Mouse (Mus musculus): ENCODE results near the gene Pnmt. TPM values are rescaled to one million over a fixed set of nuclear protein-coding genes. Genes with fewer than 3 reads are reported as not detected.

Gene Pnmt
- polyA plus RNA-seq, 1 experiment from 2014 or later = 3.2 TPM

DNA sequence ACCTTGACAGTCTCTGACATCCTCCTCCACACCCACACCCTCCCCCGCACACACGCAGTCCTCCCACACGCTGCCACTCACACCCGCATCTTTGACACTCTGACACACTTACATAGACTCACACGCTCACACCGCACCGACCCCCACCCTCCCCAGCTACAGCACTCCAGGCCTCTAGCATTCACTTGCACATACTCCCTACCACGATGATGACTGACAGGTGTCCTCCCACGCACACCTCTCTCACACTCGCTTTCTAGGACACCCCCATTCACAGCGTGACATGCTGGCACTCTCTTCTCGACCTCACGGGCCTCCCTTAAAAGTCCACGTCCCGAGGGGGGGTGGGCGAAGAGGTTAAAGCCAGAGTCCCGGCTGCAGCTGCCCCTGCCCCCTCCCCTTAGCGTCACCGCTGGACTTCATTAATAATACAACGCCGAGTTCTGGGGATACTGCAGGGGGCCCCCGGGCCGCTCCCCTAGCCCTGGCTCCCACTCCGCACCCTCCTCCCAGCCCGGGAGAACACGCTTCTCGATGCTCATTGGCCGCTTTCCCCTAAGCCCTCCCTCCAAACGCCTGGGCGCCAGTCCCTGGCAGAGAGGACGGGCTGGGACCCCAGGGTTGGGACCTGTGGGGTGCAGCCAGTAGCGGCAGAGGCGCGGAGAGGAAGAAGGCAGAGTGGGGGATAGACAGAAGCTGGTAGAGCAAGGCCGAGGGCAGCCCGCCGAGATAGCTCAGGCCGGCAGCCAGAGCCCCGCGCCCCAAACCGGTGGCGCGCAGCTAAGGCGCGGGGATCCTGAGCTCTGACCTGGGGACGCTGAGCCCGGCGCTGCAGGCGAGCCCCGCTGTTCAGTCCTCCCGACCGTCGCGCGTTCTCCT is 37.9 kb upstream of the Pnmt start, which contains the start of gene Ppp1r1b:
Gene Ppp1r1b, plus strand, starts transcription at position 322 of the 879 bp plus-strand sequence.
- Histone ChIP-seq H3K4me2 (peak within 1 kb of the TSS; percentile 92), H3K27ac (no peak within 1 kb of the TSS), H3K9ac (peak within 1 kb of the TSS; percentile 70), H3K4me3 (peak within 1 kb of the TSS; percentile 51), H3K27me3 (peaks cover 94% of the 10 kb centered on the region), H3K9me3 (no peaks in the 10 kb centered on the region), H3K36me3 (no peaks in the 10 kb centered on the region), H3K4me1 (replicated peaks) (peaks cover 23% of the 10 kb centered on the region)
- peak; percentile 72 for ATAC-seq (ENCODE audit: low FRiP score)
- WGBS = under 1% methylated on average over 54 of the region's 55 CpGs

DNA sequence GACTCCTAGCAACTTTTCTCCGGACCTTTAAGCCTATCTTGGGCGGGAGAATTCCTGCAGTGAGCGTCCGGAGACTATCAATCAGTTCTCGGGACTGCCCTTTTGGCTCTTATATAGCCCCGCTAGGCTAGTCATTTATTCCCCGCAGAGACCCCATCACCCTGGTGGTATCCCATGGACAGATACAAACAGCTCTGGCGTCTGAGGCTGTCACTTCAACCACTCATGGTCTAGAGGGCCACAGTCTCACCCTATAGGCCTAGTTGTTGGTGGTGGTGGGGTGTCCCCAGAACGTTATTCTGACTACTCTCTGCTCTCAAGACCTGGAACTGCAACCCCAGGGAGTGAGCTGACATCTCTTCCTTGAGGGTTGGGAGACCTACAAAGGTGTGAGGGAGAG is 36.9 kb upstream of the Pnmt start:
- Histone ChIP-seq H3K9me3 (no peaks in the 10 kb centered on the region), H3K4me3 (peak overlapping the region; percentile 51), H3K4me2 (peak overlapping the region; percentile 92), H3K9ac (no peak overlapping the region), H3K4me1 (replicated peaks) (peaks cover 23% of the 10 kb centered on the region), H3K27ac (no peak overlapping the region), H3K36me3 (no peaks in the 10 kb centered on the region), H3K27me3 (peaks cover 95% of the 10 kb centered on the region)
- ATAC-seq (ENCODE audit: low FRiP score) = no peak
- 1% methylated on average over 9 of the region's 9 CpGs for WGBS

DNA sequence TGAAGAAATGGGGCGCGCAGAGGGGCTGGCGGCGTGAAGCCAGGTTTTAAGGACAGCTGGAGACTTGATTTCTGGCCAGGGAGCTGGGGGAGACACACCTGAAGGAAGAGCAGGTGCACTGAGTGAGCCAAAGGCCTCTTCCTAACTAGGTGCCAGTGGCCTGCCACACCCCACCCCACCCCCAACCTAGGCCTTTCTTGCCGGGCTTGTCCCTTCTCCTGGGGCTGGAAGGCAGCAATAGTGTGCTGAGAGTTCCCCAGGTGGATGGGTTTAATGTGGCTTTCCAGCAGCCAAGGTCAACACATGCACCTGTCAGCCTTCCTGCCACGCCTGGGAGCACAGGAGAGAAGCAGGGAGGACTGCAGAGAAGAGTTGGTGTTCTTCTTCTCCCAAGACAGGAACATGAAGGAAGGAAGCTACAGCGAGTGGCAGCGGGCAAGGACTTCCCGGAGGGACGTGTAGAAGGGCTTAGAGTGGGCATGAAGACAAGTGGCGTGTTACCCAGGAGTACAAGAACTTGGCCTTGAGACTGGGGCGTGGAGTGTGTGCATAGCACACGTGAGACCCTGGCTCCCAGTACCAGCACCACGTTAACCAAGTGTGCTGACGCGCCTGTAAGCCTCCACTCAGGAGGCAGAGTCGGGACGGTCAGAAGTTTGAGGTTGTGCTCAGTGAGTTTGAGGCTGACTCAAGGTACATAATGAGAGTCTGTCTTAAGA is 33.8 kb upstream of the Pnmt start:
- Histone ChIP-seq H3K4me3 (no peak overlapping the region), H3K4me1 (replicated peaks) (peaks cover 22% of the 10 kb centered on the region), H3K27ac (no peak overlapping the region), H3K36me3 (no peaks in the 10 kb centered on the region), H3K4me2 (no peak overlapping the region), H3K9ac (no peak overlapping the region), H3K27me3 (peaks cover 80% of the 10 kb centered on the region), H3K9me3 (no peaks in the 10 kb centered on the region)
- no peak for ATAC-seq (ENCODE audit: low FRiP score)
- 77% methylated on average over 18 of the region's 18 CpGs for WGBS

DNA sequence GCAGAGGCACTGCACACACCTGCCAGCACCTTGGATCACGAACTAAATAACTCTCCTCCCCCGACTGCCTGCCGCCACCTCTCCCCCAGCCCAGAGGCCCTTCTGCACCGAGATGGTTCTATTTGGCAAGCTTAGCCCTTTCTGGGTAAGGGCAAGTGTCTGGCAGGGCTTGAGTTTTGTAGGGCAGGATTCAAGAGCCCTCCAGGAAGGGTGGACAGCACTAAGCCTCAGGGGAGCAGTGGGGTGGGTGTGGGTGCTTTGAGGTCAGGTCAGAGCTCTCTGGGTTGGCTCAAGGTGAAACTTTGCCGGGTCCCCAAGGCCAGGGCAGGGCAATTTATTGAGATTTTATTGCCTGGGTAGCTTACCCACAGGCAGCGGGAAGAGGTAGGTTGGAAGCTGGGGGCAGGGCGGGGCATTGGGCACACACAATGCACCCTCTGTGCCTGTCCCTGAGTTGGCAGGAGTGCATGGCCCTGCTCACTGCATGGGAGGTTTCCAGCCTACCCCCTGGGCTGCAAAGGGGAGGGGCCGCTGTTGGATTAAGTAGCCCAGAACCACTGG is 32.5 kb upstream of the Pnmt start:
- H3K9me3 ChIP-seq = no peaks in the 10 kb centered on the region
- H3K4me3 ChIP-seq = no peak overlapping the region
- no peak overlapping the region for H3K9ac ChIP-seq
- no peak overlapping the region for H3K4me2 ChIP-seq
- WGBS = 32% methylated on average over 8 of the region's 8 CpGs
- H3K27me3 ChIP-seq = peaks cover 67% of the 10 kb centered on the region
- no peak for ATAC-seq (ENCODE audit: low FRiP score)
- no peak overlapping the region for H3K27ac ChIP-seq
- no peaks in the 10 kb centered on the region for H3K36me3 ChIP-seq
- H3K4me1 ChIP-seq (replicated peaks) = peaks cover 14% of the 10 kb centered on the region

DNA sequence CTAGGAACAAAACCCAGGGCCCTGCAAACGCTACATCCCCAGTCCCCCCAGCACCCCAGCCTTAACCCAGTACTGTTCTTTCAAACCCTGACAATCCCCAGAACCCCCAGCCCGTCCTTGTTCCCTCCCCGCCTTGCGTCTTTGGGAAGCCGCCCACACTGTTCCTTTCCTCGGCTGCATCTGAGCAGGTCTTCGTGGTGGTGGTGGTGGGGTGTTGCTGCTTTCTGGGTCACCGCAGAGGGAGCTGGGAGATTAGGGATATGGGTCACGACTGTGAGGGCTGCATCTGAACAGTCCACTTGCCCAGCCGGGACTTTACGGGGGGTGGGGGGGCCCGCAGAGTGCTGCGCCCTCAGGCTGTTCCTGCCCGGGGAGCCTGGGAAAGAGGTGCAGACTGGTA is 31.8 kb upstream of the Pnmt start:
- Histone ChIP-seq H3K4me3 (no peak overlapping the region), H3K27me3 (peaks cover 60% of the 10 kb centered on the region), H3K4me2 (no peak overlapping the region), H3K9me3 (no peaks in the 10 kb centered on the region), H3K9ac (no peak overlapping the region), H3K4me1 (replicated peaks) (peaks cover 16% of the 10 kb centered on the region), H3K27ac (no peak overlapping the region), H3K36me3 (no peaks in the 10 kb centered on the region)
- no peak for ATAC-seq (ENCODE audit: low FRiP score)
- WGBS = 63% methylated on average over 14 of the region's 14 CpGs

DNA sequence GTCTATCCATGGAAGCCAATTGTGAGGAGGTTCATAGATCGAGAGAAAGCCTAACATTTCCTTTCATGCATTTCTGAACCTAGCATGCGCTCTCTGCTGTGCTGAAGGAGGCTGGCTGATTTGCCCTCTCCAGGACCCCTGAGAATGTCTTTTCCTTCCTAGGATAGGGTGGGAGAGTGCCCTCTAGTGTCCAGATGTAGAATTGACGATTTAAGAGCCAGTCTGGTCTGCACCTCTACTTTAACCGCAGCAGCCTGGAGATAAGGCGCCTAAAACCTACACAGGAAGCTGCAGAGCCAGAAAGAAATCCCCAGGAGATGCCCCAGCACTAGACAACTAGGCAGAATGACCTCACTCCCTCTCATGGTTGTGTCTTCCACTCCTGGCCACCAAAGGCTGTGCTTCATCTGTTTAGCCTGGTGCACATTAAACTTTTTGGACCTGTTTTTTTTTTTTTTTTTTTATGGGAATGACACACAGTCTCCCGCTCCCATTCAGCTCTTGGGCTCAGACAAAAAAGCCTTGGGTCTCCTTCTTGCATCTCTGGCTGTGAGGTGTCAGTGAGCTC is 30.4 kb upstream of the Pnmt start:
- H3K9me3 ChIP-seq = no peaks in the 10 kb centered on the region
- no peak overlapping the region for H3K9ac ChIP-seq
- ATAC-seq (ENCODE audit: low FRiP score) = no peak
- peaks cover 30% of the 10 kb centered on the region for H3K4me1 ChIP-seq (replicated peaks)
- H3K27me3 ChIP-seq = peaks cover 46% of the 10 kb centered on the region
- H3K36me3 ChIP-seq = no peaks in the 10 kb centered on the region
- no peak overlapping the region for H3K27ac ChIP-seq
- H3K4me3 ChIP-seq = no peak overlapping the region
- H3K4me2 ChIP-seq = no peak overlapping the region
- WGBS = 7% methylated on average over 6 of the region's 6 CpGs

DNA sequence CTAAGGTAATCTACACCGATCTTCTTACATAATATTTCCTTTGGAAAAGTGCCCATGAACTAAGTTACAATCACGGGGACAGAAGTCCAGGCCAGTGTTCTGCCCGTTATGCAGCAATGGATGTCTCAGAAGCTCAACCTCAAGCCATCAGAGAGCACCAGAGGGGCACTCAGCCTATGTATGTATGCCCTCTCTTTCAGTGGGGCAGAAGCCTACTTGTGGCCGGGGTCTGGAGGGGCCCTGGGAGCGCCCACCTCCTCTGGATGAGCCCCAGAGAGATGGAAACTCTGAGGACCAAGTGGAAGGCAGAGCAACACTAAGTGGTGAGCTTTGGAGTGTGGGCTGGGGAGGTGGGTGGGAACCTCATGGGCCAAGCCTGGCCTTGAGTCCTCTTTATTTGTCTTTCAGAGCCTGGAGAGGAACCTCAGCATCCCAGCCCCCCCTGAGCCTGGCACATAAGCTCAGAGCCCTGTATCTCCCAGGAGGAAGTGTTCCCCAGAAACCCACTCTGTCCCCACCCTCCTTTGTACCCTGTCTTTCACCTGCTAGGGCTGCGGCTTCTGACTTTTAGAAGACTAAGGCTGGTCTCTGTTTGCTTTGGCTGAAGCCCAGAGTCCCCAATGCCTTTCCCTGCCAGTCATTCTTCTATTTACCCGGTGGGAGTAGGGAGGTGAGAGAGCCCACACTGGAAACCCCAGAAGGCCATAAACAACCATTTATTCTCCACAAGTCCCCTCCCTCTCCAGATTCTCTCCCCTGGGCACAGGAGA is 29.4 kb upstream of the Pnmt start:
- H3K9me3 ChIP-seq = no peaks in the 10 kb centered on the region
- H3K27ac ChIP-seq = peak overlapping the region; percentile 90; the same call in 1 of the 2 replicates
- H3K27me3 ChIP-seq = peaks cover 36% of the 10 kb centered on the region
- 0 out of 2 replicates have a peak overlapping the region, but pooled peaks have one; percentile 78 for H3K9ac ChIP-seq
- no peak overlapping the region for H3K4me2 ChIP-seq
- no peak for ATAC-seq (ENCODE audit: low FRiP score)
- no peak overlapping the region for H3K4me3 ChIP-seq
- 82% methylated on average over 7 of the region's 7 CpGs for WGBS
- H3K4me1 ChIP-seq (replicated peaks) = peaks cover 40% of the 10 kb centered on the region
- no peaks in the 10 kb centered on the region for H3K36me3 ChIP-seq

DNA sequence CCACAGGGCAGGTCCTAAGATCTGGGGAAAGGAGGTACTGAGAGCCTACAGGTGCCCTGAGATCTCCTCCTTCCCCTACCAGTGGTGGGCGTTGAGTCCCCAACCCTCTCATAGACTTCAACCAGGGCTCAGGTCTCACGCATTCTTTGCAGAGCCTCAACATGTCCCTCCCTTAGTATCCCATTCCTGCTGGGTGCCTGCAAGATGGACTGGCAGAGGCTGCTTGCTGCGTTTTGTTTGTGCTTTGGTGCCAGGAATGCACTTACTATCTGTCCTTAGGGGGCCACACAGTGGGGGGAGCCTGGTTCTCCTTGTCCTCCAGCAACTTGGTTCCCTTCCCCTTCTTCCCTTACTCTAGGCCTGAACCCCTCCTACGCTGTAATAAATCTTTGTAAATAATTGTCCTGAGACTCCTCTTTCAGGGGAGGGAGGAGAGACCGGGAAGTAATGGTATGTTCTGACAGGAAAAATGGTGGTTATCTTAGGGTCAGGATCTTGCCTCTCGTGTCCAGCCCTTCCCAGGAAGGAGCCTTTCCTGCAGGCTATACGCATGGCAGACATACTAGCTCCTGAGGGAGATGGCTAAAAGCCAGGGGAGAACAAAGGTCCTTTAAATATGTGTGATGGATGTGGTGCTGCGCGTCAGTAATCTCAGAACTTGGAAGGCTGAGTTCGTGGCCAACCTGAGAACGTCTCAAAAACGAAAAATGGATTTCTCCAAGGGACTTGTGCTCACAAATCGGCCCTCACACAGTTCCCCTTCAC is 28.7 kb upstream of the Pnmt start:
- Histone ChIP-seq H3K4me2 (peak overlapping the region; percentile 88), H3K9ac (peak overlapping the region; percentile 78), H3K4me1 (replicated peaks) (peaks cover 47% of the 10 kb centered on the region), H3K27me3 (peaks cover 29% of the 10 kb centered on the region), H3K36me3 (no peaks in the 10 kb centered on the region), H3K9me3 (no peaks in the 10 kb centered on the region), H3K4me3 (peak overlapping the region; percentile 65), H3K27ac (peak overlapping the region; percentile 90)
- WGBS = 8% methylated on average over 13 of the region's 13 CpGs
- peak; percentile 9; the same call in 1 of the 2 replicates for ATAC-seq (ENCODE audit: low FRiP score)

DNA sequence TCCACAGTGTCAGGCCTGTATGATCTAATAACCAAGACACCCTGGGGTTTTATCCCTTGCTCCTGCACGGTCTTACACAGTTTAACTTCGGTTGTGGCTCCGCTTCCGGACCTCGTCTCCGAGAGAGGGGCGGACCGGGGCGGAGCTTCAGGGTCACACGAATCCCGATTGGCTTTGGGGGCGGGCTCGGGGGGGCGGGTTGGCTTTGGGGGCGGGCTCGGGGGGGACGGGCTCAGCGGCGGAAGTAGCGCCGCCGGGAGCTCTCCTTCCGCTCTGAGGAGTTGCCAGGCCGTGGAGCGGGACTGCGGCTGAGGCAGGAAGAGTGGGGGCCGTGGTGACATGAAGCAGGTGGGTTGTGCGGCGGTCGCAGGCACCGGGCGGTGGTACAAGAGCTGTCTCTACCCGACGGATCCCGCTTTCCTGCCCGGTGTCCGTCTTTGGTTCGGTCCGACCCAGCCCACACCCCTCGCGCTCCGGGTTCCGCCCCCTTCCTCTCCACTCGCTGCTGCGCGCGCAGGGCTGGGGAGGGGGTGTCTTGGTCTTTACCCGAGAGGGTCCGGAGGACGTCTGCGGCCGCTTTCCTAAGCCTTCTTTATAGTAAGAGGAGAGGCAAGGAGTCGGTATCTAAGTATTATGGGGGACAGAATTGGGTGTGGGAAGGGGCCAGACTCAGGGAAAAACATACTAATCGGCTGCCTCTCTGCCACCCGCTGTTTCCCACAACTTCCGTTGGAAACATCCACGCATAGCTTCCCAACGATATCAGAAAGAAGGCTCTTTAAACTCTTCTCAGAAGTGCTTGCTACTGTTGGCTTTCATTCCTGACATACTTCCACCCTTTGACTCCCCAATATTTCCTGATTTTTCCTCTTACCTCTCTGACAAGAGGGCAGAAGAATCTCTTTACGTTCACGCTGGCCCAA is 27.8 kb upstream of the Pnmt start, which contains the start of gene Stard3:
Gene Stard3, plus strand, starts transcription at position 208 of the 923 bp plus-strand sequence.
- peak within 1 kb of the TSS; percentile 90 for H3K27ac ChIP-seq
- no peaks in the 10 kb centered on the region for H3K9me3 ChIP-seq
- peak within 1 kb of the TSS; percentile 65 for H3K4me3 ChIP-seq
- H3K4me2 ChIP-seq = peak within 1 kb of the TSS; percentile 88
- ATAC-seq (ENCODE audit: low FRiP score) = peak; percentile 85
- peaks cover 53% of the 10 kb centered on the region for H3K4me1 ChIP-seq (replicated peaks)
- under 1% methylated on average over 60 of the region's 60 CpGs for WGBS
- H3K27me3 ChIP-seq = peaks cover 20% of the 10 kb centered on the region
- no peaks in the 10 kb centered on the region for H3K36me3 ChIP-seq
- peak within 1 kb of the TSS; percentile 78 for H3K9ac ChIP-seq

DNA sequence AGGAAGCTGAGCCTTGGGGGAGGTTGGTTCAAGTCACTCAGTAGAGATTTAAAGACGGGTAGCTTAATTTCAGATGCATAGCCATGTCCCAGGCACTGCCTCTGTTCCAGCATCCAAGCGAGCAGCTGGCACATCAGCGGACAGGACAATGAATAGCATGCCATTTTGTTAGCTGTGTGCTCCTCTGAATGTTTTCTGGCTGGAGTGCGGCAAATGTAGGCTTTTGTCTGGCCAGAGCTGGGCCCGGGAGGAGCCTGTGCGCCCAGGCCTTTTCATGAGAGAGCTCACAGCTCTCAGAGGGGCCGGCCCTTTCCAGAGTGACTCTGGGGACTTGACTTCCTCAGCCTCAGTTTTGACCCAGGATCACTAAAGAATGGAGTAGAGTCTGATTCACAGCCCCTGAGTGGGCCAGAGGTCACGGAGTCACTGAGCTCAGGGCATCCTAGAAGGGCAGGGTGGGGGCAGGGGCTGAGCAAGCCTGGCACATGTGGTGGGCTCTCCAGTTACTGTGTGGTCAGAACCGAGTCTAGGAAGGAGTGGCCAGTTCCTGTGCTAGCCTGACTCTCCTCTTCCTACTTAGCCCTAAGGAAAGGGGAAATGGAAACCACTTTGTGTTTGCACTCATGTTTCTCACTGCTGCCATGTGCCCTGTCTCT is 25.3 kb upstream of the Pnmt start:
- H3K36me3 ChIP-seq = no peaks in the 10 kb centered on the region; the same call in 1 of the 2 replicates
- H3K4me1 ChIP-seq (replicated peaks) = peaks cover 53% of the 10 kb centered on the region
- H3K4me2 ChIP-seq = peak overlapping the region; percentile 28
- no peaks in the 10 kb centered on the region for H3K27me3 ChIP-seq
- H3K4me3 ChIP-seq = no peak overlapping the region
- H3K9me3 ChIP-seq = no peaks in the 10 kb centered on the region
- H3K9ac ChIP-seq = peak overlapping the region; percentile 65
- 20% methylated on average over 9 of the region's 9 CpGs for WGBS
- ATAC-seq (ENCODE audit: low FRiP score) = no peak
- peak overlapping the region; percentile 81 for H3K27ac ChIP-seq

All from hindbrain, embryonic 13.5 days (tissue).